Mouse (Mus musculus) large intestine, adult 2 months (tissue): ENCODE measurements around the gene Hoxc10. TPM values are rescaled to one million over a fixed set of nuclear protein-coding genes. Genes with fewer than 3 reads are reported as not detected.

Experiments used
- polyA plus RNA-seq: library from polyadenylated mRNA; depleted of rRNA; stranded (reverse); fragments of >200 nt; gene quantifications from 2 replicates; pipeline ENCODE4 v1.2.3, GENCODE M21; 2012; rRNA removed

Gene Hoxc10
- polyA plus RNA-seq, 1 experiment, result 0.07 TPM

Other genes starting within 250 kb of the Hoxc10 start
- 11.2 and 17.4 TPM in 2 replicates for gene Calcoco1, start 244.6 kb upstream of the Hoxc10 start, polyA plus RNA-seq
- not detected in 2 replicates for gene Hoxc13, start 45.7 kb upstream of the Hoxc10 start, polyA plus RNA-seq
- gene Hoxc12, start 30.0 kb upstream of the Hoxc10 start, polyA plus RNA-seq, result not detected in 2 replicates
- not detected in 2 replicates for gene Hoxc11, start 12.4 kb upstream of the Hoxc10 start, polyA plus RNA-seq
- 1.5 and 1.7 TPM in 2 replicates for gene Hoxc5, start 647 bp downstream of the Hoxc10 start, polyA plus RNA-seq
- 0.04 and 0.74 TPM in 2 replicates for gene Hoxc9, start 9.6 kb downstream of the Hoxc10 start, polyA plus RNA-seq
- gene Hoxc8, start 23.8 kb downstream of the Hoxc10 start, polyA plus RNA-seq, result 4.5 and 5.5 TPM in 2 replicates
- 10.0 and 10.7 TPM in 2 replicates for gene Hoxc6, start 31.5 kb downstream of the Hoxc10 start, polyA plus RNA-seq
- gene Hoxc4, start 52.1 kb downstream of the Hoxc10 start, polyA plus RNA-seq, result 1.4 and 2.2 TPM in 2 replicates
- 12.5 and 19.8 TPM in 2 replicates for gene Smug1, start 200.3 kb downstream of the Hoxc10 start, polyA plus RNA-seq